Mouse (Mus musculus): ENCODE data around the gene Cabin1. TPM values are rescaled to one million over a fixed set of nuclear protein-coding genes. Genes with fewer than 3 reads are reported as not detected.

Gene Cabin1
- polyA plus RNA-seq, 1 experiment from 2014 or later = 15.4 TPM

DNA sequence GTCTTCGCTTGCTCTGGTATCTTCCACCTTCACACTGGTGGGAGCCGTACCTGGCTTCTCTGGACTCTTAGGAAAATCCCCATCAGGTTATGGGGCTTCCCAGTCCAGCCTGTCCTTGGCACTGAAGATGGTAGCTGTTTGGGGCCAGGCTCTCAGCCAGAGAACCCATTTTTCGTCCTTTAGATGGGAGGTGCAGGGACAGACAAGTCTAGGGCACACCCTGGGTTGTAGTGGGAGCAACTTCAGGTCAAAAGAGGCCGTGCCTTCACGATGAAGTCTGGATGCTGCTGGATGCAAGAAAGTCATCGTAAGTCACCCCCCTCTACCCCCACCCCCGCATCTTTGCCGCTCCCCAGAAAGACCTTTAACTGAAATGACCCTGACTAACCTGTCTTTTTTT lies 129.5 kb downstream of the Cabin1 start:
- no peak overlapping the region for H3K9ac ChIP-seq
- no peak overlapping the region for H3K27ac ChIP-seq
- H3K4me2 ChIP-seq = no peak overlapping the region
- no peak for ATAC-seq (ENCODE audit: low read depth)
- DNase-seq = no peak
- H3K4me3 ChIP-seq (replicated peaks) = no peak overlapping the region
- H3K4me1 ChIP-seq (replicated peaks) = peaks cover 7% of the 10 kb centered on the region
- WGBS (ENCODE audit: insufficient replicate concordance) = 72% methylated on average over 8 of the region's 8 CpGs
- H3K27me3 ChIP-seq = peaks cover 5% of the 10 kb centered on the region; the same call in 1 of the 2 replicates
- no peaks in the 10 kb centered on the region for H3K36me3 ChIP-seq
- no peaks in the 10 kb centered on the region for H3K9me3 ChIP-seq (replicated peaks)

DNA sequence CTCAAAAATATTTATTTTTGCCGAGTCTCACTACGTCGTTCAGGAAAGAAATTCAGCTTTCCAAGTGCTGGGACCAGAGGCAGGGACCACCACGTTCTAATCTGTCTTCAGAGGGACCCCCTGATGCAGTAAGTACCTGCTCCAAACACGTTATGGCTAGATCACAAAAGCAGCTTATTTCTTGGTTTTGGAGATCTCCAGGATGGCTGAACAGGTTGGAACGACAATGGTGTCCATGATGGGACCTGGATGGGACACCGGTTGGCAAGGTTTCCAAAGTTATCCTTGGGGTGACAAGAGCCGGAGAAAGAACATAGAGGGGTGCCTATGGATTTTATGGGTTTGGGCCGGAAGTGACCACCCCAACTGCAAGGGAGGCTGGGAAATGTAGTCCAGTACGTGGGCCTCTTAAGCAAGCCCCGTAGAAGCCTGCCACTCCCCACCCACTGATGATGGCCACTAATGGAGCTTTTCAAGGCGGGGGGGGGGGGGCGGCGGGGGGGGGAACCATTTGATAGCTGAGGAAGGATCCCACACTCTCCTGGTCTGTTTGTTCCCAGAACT lies 130.5 kb downstream of the Cabin1 start:
- Histone ChIP-seq H3K27me3 (peaks cover 5% of the 10 kb centered on the region; the same call in 1 of the 2 replicates), H3K4me1 (replicated peaks) (peaks cover 7% of the 10 kb centered on the region), H3K9me3 (replicated peaks) (no peaks in the 10 kb centered on the region), H3K9ac (no peak overlapping the region), H3K4me2 (no peak overlapping the region), H3K36me3 (no peaks in the 10 kb centered on the region), H3K27ac (no peak overlapping the region), H3K4me3 (replicated peaks) (no peak overlapping the region)
- DNase-seq (no peak), ATAC-seq (ENCODE audit: low read depth) (no peak)
- 64% methylated on average over 13 of the region's 14 CpGs for WGBS (ENCODE audit: insufficient replicate concordance)

DNA sequence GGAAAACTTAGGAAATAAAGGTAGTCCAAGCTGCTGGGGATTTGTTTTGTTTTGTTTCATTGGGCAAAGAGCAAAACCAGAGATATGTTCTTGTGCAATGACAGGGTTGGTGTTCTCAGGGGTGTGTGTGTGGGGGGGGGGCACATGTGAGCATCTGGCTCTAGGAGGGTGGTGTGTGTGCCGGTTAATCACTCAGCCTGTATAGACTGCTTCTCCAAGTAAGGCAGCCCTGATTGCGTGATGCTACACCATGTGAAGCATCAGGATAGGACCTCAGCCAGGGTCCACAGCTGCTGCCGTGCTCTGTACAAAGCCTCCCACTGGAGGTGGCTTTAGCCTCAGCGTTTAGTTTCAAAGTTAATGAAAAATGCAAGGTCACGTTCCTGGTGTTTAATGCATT lies 131.1 kb downstream of the Cabin1 start:
- 72% methylated on average over 5 of the region's 5 CpGs for WGBS (ENCODE audit: insufficient replicate concordance)

DNA sequence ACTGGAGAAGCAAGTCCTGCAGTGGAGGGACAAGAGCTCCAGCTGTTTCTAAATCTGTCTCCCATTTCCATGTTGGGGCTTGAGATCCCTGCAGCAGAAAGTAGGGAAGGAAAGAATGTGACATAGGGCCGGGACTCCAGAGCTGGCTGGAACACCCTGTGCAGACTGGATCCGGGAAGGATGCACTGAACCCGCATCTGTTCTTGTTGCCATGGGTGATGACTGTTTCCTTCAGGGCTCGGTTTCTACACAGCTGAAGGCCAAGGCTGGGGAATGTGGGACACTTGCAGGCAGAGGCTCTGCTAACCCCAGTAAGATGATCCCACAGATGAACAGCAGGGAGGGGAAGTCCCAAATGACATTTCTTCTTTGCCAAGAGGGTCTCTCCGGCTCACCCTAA lies 131.5 kb downstream of the Cabin1 start:
- DNase-seq (no peak), ATAC-seq (ENCODE audit: low read depth) (no peak)
- Histone ChIP-seq H3K4me1 (replicated peaks) (peaks cover 11% of the 10 kb centered on the region), H3K36me3 (no peaks in the 10 kb centered on the region), H3K27me3 (peaks cover 3% of the 10 kb centered on the region; the same call in 1 of the 2 replicates), H3K9ac (no peak overlapping the region), H3K9me3 (replicated peaks) (no peaks in the 10 kb centered on the region), H3K4me2 (no peak overlapping the region), H3K4me3 (replicated peaks) (no peak overlapping the region), H3K27ac (no peak overlapping the region)
- WGBS (ENCODE audit: insufficient replicate concordance) = 58% methylated on average over 5 of the region's 5 CpGs

More for the DNA sequence above, 131.1 kb downstream of the Cabin1 start:
- no peak for DNase-seq
- Histone ChIP-seq H3K9ac (no peak overlapping the region), H3K27me3 (peaks cover 5% of the 10 kb centered on the region; the same call in 1 of the 2 replicates), H3K4me1 (replicated peaks) (peaks cover 9% of the 10 kb centered on the region), H3K36me3 (no peaks in the 10 kb centered on the region), H3K9me3 (replicated peaks) (no peaks in the 10 kb centered on the region), H3K27ac (no peak overlapping the region), H3K4me2 (no peak overlapping the region), H3K4me3 (replicated peaks) (no peak overlapping the region)
- no peak for ATAC-seq (ENCODE audit: low read depth)

DNA sequence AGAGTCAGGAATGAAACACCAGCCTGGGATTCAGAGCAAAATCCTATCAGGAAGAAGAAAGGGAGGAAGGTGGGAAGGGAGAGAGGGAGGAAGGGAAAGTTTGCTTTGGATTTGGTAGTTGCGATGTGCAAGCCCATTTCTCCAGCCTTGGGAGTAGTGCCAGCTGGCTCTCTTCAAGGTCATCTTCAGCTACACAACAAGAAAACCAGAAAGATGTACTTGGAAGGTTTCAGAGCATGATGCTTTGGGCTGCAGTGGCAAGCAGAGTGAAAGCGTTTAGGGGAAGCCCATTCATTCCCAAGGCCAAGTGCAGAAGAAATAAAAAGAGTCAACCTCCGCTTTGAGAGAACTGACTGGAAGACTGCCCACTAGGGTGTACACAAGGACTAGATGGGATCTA lies 136.7 kb downstream of the Cabin1 start:
- DNase-seq = no peak
- H3K4me3 ChIP-seq (replicated peaks) = no peak overlapping the region
- 70% methylated on average over 3 of the region's 3 CpGs for WGBS (ENCODE audit: insufficient replicate concordance)

DNA sequence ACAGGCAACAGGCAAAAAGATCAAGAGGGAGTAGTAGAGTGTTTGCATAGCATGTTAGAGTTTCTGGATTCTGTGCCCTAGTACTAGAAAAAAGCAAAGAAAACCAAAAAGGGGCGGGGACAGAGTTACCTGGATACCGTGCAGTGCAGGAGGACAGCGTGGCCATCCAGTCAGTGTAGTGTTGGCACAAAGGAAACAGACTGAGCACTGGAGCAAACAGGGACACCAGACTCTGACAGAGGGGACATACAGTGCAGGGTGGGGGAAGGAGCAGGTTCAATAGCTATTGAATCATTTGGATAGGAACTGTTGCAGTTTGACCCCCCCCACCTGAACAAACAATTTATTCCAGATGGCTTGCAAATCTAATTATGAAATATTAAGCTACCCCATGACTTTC lies 137.2 kb downstream of the Cabin1 start:
- Histone ChIP-seq H3K27ac (no peak overlapping the region), H3K36me3 (no peaks in the 10 kb centered on the region), H3K4me3 (replicated peaks) (no peak overlapping the region), H3K9me3 (replicated peaks) (no peaks in the 10 kb centered on the region), H3K4me1 (replicated peaks) (peaks cover 4% of the 10 kb centered on the region; the same call in 1 of the 2 replicates), H3K4me2 (no peak overlapping the region), H3K9ac (no peak overlapping the region), H3K27me3 (peaks cover 3% of the 10 kb centered on the region; the same call in 1 of the 2 replicates)
- ATAC-seq (ENCODE audit: low read depth) (no peak), DNase-seq (no peak)
- 47% methylated on average over 3 of the region's 3 CpGs for WGBS (ENCODE audit: insufficient replicate concordance)

More for the DNA sequence above, 136.7 kb downstream of the Cabin1 start:
- Histone ChIP-seq H3K27ac (no peak overlapping the region), H3K36me3 (no peaks in the 10 kb centered on the region), H3K9ac (no peak overlapping the region), H3K27me3 (peaks cover 3% of the 10 kb centered on the region; the same call in 1 of the 2 replicates), H3K4me1 (replicated peaks) (peaks cover 4% of the 10 kb centered on the region; the same call in 1 of the 2 replicates), H3K9me3 (replicated peaks) (no peaks in the 10 kb centered on the region), H3K4me2 (no peak overlapping the region)
- no peak for ATAC-seq (ENCODE audit: low read depth)

GRCm38 (mm10) chr10:75625920-75626319 lies 138.2 kb downstream of the Cabin1 start:
- Histone ChIP-seq H3K4me3 (replicated peaks) (no peak overlapping the region), H3K36me3 (no peaks in the 10 kb centered on the region), H3K9ac (no peak overlapping the region), H3K27ac (no peak overlapping the region), H3K9me3 (replicated peaks) (no peaks in the 10 kb centered on the region), H3K4me2 (no peak overlapping the region), H3K27me3 (no peaks in the 10 kb centered on the region), H3K4me1 (replicated peaks) (peaks cover 4% of the 10 kb centered on the region; the same call in 1 of the 2 replicates)
- 53% methylated on average over 6 of the region's 6 CpGs for WGBS (ENCODE audit: insufficient replicate concordance)
- DNase-seq (no peak), ATAC-seq (ENCODE audit: low read depth) (no peak)

DNA sequence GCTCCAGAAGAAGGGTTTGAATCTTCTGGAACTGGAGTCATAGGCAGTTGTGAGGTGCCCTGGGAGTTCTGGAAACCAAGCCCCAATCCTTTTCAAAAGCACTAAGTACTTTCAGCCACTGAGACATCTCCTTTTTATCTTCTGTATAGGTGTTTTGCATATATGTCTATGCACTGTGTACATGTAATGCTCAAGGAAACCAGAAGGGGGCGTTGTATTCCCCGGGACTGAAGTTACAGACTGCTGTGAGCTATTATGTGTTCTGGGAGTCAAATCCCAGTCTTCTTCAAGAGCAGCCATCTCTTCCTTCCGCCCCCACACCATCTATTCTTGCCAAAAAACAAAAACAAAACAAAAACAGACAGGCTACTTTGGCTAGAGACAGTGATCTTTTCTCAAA lies 143.3 kb downstream of the Cabin1 start:
- Histone ChIP-seq H3K27ac (no peak overlapping the region), H3K4me3 (replicated peaks) (no peak overlapping the region), H3K9me3 (replicated peaks) (no peaks in the 10 kb centered on the region), H3K4me2 (no peak overlapping the region), H3K4me1 (replicated peaks) (no peaks in the 10 kb centered on the region), H3K9ac (no peak overlapping the region), H3K27me3 (no peaks in the 10 kb centered on the region), H3K36me3 (no peaks in the 10 kb centered on the region)
- ATAC-seq (ENCODE audit: low read depth) (no peak), DNase-seq (no peak)
- WGBS (ENCODE audit: insufficient replicate concordance) = 31% methylated on average over 3 of the region's 3 CpGs

DNA sequence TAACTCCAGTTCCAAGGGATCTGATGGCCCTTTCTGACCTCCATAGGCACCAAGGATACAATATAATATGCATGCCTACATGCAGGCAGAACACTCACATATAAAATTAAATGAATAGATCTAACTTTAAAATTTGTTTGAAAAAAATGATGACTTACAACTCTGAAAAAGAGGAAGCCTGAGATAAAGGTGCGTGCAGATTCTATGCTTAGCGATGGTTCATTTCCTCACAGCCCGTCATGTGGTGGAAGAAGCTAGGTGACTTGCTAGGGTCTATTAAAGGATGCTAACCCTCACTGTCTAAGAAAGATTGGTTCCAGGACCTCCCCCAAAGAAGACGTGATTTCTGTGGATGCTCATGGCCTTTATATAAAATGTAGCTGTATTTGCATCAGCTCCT lies 148.1 kb downstream of the Cabin1 start:
- H3K4me3 ChIP-seq (replicated peaks) = no peak overlapping the region
- no peaks in the 10 kb centered on the region for H3K27me3 ChIP-seq
- H3K9ac ChIP-seq = no peak overlapping the region
- no peak overlapping the region for H3K27ac ChIP-seq
- DNase-seq (no peak), ATAC-seq (ENCODE audit: low read depth) (no peak)
- WGBS (ENCODE audit: insufficient replicate concordance) = 46% methylated on average over 4 of the region's 4 CpGs
- H3K36me3 ChIP-seq = no peaks in the 10 kb centered on the region
- H3K9me3 ChIP-seq (replicated peaks) = no peaks in the 10 kb centered on the region
- H3K4me2 ChIP-seq = no peak overlapping the region
- H3K4me1 ChIP-seq (replicated peaks) = no peaks in the 10 kb centered on the region

DNA sequence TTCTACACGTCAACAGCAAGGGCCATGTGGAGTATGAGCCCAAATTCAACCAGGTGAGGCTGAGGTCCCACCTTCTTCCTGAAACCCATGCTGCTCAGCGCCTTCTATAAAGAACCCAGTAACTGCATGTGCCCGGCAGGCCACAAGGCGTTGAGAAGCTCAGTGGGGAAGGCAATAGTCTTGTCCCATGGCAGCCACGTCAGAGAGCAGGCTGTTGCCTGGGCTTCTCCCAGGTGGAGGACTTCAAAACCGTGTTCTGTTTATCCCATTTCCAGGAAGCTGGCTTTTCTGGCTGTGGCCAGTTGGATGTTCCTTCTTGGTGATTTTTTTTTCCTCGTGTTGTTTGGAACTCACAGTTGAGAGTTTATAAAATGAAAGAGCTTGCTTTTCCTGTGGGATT lies 153.7 kb downstream of the Cabin1 start:
- Histone ChIP-seq H3K27ac (no peak overlapping the region), H3K9me3 (replicated peaks) (no peaks in the 10 kb centered on the region), H3K4me1 (replicated peaks) (no peaks in the 10 kb centered on the region), H3K4me3 (replicated peaks) (no peak overlapping the region), H3K9ac (no peak overlapping the region), H3K36me3 (no peaks in the 10 kb centered on the region), H3K27me3 (no peaks in the 10 kb centered on the region), H3K4me2 (no peak overlapping the region)
- DNase-seq (no peak), ATAC-seq (ENCODE audit: low read depth) (no peak)
- 51% methylated on average over 7 of the region's 7 CpGs for WGBS (ENCODE audit: insufficient replicate concordance)

- Histone ChIP-seq H3K9me3 (replicated peaks) (no peaks in the 10 kb centered on the region), H3K4me2 (no peak overlapping the region), H3K27ac (no peak overlapping the region), H3K27me3 (no peaks in the 10 kb centered on the region), H3K36me3 (no peaks in the 10 kb centered on the region), H3K9ac (no peak overlapping the region), H3K4me1 (replicated peaks) (no peaks in the 10 kb centered on the region), H3K4me3 (replicated peaks) (no peak overlapping the region)
- WGBS (ENCODE audit: insufficient replicate concordance) = 70% methylated on average over 11 of the region's 11 CpGs
- DNase-seq (no peak), ATAC-seq (ENCODE audit: low read depth) (no peak)
These were observed 155.2 kb downstream of the Cabin1 start for GRCm38 (mm10) chr10:75608975-75609374.

DNA sequence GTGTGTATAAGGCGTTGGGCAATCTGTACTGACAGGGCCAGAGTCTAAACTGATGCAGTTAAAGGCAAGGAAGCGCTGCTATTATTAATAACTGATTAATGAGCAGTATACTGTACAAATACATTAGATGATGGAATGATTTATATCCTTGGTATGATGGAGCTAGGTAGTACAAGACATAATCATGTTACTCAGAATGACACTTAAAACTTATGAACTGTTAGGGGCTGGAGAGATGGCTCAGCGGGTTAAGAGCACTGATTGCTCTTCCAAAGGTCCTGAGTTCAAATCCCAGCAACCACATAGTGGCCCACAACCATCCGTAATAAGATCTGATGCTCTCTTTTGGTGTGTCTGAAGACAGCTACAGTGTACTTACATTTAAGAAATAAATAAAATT lies 156.9 kb downstream of the Cabin1 start:
- H3K9ac ChIP-seq = no peak overlapping the region
- DNase-seq (no peak), ATAC-seq (ENCODE audit: low read depth) (no peak)
- no peak overlapping the region for H3K4me2 ChIP-seq
- no peaks in the 10 kb centered on the region for H3K27me3 ChIP-seq
- no peaks in the 10 kb centered on the region for H3K4me1 ChIP-seq (replicated peaks)
- no peaks in the 10 kb centered on the region for H3K36me3 ChIP-seq
- H3K9me3 ChIP-seq (replicated peaks) = no peaks in the 10 kb centered on the region
- H3K27ac ChIP-seq = no peak overlapping the region
- 68% methylated on average over 4 of the region's 4 CpGs for WGBS (ENCODE audit: insufficient replicate concordance)
- no peak overlapping the region for H3K4me3 ChIP-seq (replicated peaks)
